Mouse (Mus musculus) mouse embryonic stem cell (cell line): ENCODE data around the gene Rhox7b.
"Not testable (repeated sequence)": the region's sequence is repeated elsewhere in the genome, so short reads cannot be mapped to it uniquely, and the experiment has no call there.

Experiments
- in situ Hi-C, 2 experiments: fragments of 300-500 bp; cut with MboI; formaldehyde crosslinking; loops; 1 replicate in 1 of 2; 3 replicates in 1 of 2; pipeline ENCODE4 v1.14.3; 2019 to 2020; ENCODE audit warnings: low sequenced_read_pairs in 2 of 2, low pct_unique_long_range_greater_than_20kb in 1 of 2, mixed read lengths in 1 of 2; ENCODE audit not compliant: unreplicated experiment in 1 of 2

The Rhox7b gene

DNA sequence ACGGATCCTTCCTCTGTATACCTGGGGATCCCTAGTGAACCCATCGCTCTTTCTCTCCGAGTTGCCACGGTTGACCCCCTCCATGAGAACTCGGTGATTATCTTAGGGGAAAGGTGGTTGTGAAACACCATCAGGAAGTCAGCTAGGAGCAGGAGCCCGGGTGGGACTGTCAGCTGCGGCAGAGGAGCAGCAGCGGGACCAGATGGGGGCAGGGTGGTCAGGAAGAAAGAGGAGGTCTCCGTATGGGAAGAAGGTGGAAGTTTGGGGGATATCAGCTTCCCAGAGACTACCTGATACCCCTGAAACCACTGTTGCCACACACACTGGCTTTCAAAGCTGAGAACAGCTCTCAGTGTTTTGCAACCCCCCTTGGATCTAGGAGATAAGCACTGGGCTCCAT lies at the start of gene Rhox7b:
Rhox7b (minus strand) TSS at position 101 of the 400 bp plus-strand sequence.
- in situ Hi-C loops = not testable (repeated sequence)

DNA sequence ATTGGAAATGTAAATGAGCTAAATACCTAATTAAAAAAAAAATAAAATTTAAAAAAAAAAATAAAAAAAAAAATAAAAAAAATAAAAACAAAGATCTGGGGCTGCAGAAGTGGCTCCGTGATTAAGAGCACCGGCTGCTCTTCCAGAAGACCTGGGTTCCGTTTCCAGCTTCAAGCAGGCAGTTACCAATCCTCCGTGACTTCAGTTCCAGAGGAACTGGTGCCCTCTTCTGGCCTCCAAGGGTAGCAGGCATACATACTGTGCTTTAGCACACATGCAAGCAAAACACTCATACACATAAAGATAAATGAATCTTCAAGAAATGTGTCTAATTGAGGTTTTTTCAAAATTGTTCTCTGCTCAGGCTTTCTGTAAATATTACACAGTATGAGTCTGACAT lies 19.3 kb upstream of the Rhox7b start:
- in situ Hi-C loops = no loop called here

DNA sequence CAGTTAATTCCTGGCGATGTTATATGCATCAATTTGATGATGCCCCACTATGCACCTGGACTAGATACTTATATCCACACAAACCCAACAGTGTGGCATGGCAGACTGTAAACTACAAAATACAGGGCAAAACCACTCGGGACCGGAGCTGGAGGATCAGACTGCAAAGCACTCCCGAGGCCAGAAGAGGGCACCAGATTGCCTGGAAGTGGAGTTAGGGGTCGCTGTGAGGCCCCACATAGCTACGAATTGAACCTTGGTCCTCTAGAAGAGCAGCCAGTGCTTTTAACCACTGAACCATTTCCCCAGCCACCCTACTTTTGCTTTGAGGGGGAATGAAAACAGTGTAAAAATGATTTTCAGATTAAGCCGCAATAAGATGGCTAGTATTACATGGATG lies 11.5 kb upstream of the Rhox7b start:
- in situ Hi-C loops = loop anchor here in 1 of 2 experiments (10.0 kb wide), 1 partner anchor 714 kb away; the partner anchor contains the start of genes Ndufa1 and Rnf113a1

DNA sequence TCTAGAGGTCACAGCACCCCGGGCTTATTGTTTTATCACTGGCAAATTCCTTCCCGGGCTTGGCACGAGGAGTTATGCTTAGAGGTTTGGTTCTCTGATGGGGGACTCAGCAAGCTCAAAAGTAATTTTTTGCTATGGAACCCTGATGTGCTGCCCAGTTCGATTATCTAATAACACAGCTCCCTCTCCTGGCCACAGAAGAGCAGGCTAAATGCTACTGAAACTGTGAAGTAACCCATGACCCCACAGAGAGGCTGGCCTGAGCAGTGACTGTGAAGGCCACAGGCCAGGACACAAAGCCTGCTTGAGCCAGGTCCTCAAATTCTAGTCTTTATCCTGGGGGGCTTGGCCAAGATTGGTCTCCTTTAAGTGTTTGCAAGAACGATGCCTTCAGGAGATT lies 6.7 kb upstream of the Rhox7b start:
- in situ Hi-C loops = loop anchor here in 1 of 2 experiments (10.0 kb wide), 1 partner anchor 709 kb away; the partner anchor contains the start of genes Ndufa1 and Rnf113a1

DNA sequence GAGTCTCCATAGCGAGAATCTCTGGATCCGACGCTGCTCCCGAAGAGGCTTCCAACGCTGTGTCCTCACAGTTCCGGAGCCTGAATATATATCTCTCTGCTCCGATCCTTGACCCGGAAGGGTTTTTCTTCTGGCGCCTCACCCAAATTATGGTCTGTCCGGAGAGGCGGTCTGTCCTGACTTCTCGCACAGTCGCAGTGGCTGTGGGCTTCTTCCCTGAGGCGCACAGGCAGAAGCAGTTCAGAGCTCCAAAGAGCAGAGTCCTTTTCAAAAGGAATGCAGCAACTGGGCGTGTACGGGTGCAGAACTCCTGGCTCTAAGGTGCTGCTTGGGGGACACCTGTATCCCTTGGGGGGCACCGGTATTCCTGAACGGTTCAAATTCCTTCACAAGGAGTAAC lies 4.6 kb upstream of the Rhox7b start, which contains the start of gene Rhox9:
Rhox9 (minus strand) TSS at position 101 of the 400 bp plus-strand sequence.
- in situ Hi-C loops = loop anchor here in 1 of 2 experiments (10.0 kb wide), 1 partner anchor 707 kb away; the partner anchor contains the start of genes Ndufa1 and Rnf113a1

DNA sequence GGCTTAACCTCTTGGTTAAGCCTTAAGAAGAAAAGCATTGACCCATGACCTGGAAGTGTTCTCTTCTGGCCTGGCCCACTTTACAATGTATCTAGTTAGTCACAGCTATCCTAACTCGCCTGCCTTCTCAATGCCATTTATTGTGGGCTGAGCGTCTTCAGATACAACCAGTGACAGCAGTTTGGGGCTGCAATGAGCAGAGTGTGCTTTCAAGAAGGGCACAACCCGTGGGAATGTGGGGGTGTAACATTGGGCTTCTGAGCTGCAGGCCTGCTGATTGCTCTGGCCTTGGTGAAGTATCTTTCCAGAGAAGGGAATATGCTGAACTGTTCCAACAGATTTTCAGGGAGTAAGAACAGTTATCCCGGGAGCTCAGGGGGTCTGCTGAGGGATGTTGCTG lies 18.2 kb downstream of the Rhox7b start, which contains the start of gene Rhox8:
Rhox8 (minus strand) TSS at position 101 of the 400 bp plus-strand sequence.
- in situ Hi-C loops = no loop called here

DNA sequence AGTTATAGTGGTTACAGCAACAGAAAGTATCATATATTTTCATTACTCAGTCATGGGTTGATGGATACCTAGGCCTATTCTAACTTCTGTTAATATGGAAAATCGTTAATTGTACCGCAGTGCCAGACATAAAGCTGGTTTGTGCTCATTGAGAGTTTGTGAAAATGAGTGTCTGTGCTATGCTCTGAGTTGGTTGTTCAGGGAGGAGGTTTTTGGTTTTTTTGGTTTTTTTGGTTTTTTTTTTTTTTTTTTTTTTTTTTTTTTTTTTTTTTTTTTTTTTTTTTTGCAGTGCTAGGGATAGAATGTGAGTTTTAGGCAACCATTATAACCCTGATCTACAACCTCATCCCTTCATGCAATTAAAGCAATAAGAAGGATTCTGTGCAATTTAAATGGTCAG lies 25.4 kb downstream of the Rhox7b start:
- in situ Hi-C loops = no loop called here
